Mouse (Mus musculus): Measurements from ENCODE around the gene F830045P16Rik. TPM values are rescaled to one million over a fixed set of nuclear protein-coding genes. Genes with fewer than 3 reads are reported as not detected.

F830045P16Rik gene
- polyA plus RNA-seq, 1 experiment from 2014 or later: not detected

DNA sequence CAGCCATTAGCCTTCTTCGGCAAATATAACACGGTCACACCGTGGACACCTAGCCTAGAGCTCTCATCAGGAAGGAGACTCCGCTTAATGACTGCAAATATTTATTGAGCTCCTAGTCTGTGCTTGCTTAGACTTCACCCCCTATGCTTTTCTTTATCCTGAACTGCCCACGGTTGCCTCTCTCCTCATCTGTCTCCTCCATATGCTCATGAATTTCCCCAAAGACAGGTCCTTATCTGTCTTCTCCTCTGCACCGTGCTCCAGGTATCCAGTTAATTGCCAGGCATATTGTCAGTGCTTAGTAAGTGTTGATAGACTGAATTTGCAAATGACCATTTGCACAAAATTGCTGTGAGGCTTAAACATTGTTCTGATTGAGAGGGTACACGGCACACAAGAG lies 32.7 kb upstream of the F830045P16Rik start:
- Histone ChIP-seq H3K9me3 (no peaks in the 10 kb centered on the region), H3K36me3 (no peaks in the 10 kb centered on the region), H3K4me2 (replicated peaks) (no peak overlapping the region), H3K4me1 (peaks cover 4% of the 10 kb centered on the region), H3K9ac (no peak overlapping the region), H3K27ac (no peak overlapping the region), H3K4me3 (no peak overlapping the region), H3K27me3 (0 out of 2 replicates have a peak, but pooled peaks cover 4% of the 10 kb centered on the region)
- no peak for ATAC-seq (ENCODE audit: insufficient number of reproducible peaks, insufficient read depth, low FRiP score, low TSS enrichment)
- 90% methylated on average over 7 of the region's 7 CpGs for WGBS

DNA sequence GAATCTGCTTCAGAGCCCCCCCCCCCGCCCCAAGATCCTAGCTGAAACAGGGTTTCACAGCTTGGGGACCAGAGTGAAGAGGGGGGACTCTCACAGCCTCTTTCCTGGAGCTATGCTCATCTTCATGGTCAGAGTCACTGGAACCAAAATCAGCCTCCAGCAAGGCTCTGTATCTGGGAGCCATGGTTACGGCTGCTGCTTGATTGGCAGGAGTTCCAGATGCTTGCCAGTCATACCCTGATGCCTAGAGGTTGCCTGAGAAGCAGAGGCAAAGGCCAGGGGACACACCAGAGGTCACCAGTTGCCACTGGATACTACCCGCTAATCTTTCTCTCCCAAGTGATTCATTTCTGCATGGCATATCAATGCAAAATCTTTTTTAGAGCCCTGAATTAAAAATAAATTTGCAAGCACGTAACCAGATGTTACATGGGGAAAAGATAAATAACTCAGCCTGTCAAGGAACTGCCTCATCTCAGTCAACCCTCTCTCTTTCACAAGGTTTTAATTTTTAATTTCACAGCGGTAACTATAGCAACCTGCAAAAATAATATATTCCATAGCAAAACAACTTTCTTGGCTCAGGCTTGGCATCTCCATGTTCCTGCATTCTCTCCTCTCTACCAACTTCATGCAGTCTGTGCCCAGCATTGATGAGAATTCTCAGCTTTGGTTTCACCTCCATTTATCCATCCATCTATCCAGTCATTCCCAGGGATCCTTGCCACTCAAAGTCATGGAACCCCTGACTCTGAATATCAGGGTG lies 27.7 kb upstream of the F830045P16Rik start:
- Histone ChIP-seq H3K27ac (no peak overlapping the region), H3K27me3 (no peaks in the 10 kb centered on the region), H3K4me3 (no peak overlapping the region), H3K36me3 (no peaks in the 10 kb centered on the region), H3K4me2 (replicated peaks) (no peak overlapping the region), H3K4me1 (no peaks in the 10 kb centered on the region), H3K9ac (no peak overlapping the region), H3K9me3 (no peaks in the 10 kb centered on the region)
- whole genome bisulfite sequencing: 65% methylated on average over 5 of the region's 5 CpGs
- ATAC-seq (ENCODE audit: insufficient number of reproducible peaks, insufficient read depth, low FRiP score, low TSS enrichment): no peak

DNA sequence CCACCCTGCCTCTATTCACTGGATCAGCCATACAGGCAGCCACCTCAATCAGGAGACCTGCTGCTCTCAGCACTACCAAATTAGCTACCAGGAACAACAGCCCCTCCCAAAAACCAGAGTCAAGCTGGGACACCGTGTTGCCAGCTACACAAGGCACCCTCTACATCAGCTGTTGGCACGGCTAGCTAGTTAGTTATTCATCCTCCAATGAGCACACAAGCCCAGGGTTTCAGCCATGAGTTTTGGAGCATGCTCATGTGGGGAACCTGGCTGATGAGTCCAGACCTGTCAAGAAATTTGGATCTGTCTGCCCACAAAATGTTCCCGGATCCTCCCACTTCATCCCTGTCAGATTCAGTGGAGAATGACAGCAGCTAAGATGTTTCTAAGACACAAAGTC lies 25.4 kb upstream of the F830045P16Rik start:
- no peaks in the 10 kb centered on the region for H3K27me3 ChIP-seq
- no peak overlapping the region for H3K27ac ChIP-seq
- H3K9me3 ChIP-seq: no peaks in the 10 kb centered on the region
- no peak overlapping the region for H3K4me2 ChIP-seq (replicated peaks)
- no peak for ATAC-seq (ENCODE audit: insufficient number of reproducible peaks, insufficient read depth, low FRiP score, low TSS enrichment)
- no peak overlapping the region for H3K4me3 ChIP-seq
- WGBS: 72% methylated on average over 3 of the region's 3 CpGs
- H3K36me3 ChIP-seq: no peaks in the 10 kb centered on the region
- H3K9ac ChIP-seq: no peak overlapping the region
- 0 out of 2 replicates have a peak, but pooled peaks cover 4% of the 10 kb centered on the region for H3K4me1 ChIP-seq

GRCm38 (mm10) chr2:129558875-129559219 lies 22.4 kb upstream of the F830045P16Rik start:
- H3K27me3 ChIP-seq: no peaks in the 10 kb centered on the region
- H3K4me1 ChIP-seq: 0 out of 2 replicates have a peak, but pooled peaks cover 4% of the 10 kb centered on the region
- no peak for ATAC-seq (ENCODE audit: insufficient number of reproducible peaks, insufficient read depth, low FRiP score, low TSS enrichment)
- H3K36me3 ChIP-seq: no peaks in the 10 kb centered on the region
- H3K4me2 ChIP-seq (replicated peaks): no peak overlapping the region
- H3K4me3 ChIP-seq: no peak overlapping the region
- H3K27ac ChIP-seq: no peak overlapping the region
- no peak overlapping the region for H3K9ac ChIP-seq
- 72% methylated on average over 3 of the region's 3 CpGs for WGBS
- no peaks in the 10 kb centered on the region for H3K9me3 ChIP-seq

DNA sequence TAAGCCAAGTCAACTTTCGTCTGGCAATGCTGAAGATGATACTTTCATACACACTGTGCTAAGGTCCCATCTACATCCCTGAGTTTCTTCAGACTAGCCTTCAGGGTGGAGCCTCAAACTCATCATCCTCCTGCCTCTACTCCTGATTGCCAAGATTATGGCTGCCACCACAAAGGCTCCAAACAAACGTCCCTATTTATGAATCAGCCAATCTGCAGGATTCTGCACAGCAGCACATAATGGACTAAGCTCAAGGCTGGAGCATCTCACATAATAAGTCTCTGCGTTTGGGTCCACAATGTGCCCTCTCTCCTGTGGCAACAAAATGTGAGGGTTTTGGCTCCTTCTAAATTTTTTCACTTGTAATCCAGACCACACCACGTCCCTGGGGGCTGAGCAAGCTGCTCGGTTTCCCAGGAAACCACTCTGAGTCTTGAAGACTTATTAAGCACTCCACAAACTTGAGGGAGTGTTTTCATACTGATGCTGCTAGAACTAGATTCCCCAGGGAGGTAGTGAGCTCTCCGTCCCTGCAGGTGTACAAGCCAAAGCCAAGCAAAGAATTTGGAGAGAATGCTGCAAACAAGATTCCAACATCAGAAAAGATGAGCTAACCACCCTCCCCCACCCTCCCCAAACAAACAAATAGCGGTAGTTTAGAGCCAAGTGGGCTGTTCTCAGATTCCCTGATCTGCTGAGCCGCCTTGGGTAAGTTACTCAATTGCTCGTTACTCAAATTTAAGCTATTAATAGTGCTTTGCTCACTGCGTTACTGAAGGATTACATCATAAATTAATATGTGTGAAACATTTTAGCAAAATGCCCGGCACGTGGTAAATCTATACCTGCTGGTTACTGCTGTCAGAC lies 21.8 kb upstream of the F830045P16Rik start:
- no peaks in the 10 kb centered on the region for H3K36me3 ChIP-seq
- H3K9ac ChIP-seq: no peak overlapping the region
- no peak overlapping the region for H3K27ac ChIP-seq
- H3K4me1 ChIP-seq: 0 out of 2 replicates have a peak, but pooled peaks cover 4% of the 10 kb centered on the region
- H3K9me3 ChIP-seq: no peaks in the 10 kb centered on the region
- WGBS: 56% methylated on average over 12 of the region's 12 CpGs
- H3K4me3 ChIP-seq: no peak overlapping the region
- H3K27me3 ChIP-seq: no peaks in the 10 kb centered on the region
- no peak for ATAC-seq (ENCODE audit: insufficient number of reproducible peaks, insufficient read depth, low FRiP score, low TSS enrichment)
- H3K4me2 ChIP-seq (replicated peaks): no peak overlapping the region

DNA sequence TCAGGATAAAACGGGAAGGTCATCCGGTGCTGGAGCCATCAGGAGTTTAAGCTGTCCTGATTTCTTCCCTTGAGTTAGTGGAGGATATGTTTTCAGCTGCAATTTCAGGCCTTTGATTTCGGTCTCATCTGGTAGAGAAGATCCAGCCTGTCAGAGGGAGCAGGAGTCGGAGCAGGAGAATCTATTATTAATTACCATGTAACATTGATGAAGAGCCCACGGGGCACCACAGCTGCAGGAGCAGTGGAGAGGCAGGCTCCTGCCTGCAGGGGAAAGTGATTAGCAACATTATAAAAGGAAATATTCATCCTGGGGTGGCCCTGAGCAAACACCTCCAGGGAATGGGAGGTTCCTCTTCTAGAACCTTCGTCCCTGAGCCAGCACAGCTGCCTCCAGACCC lies 19.7 kb upstream of the F830045P16Rik start:
- H3K27me3 ChIP-seq: no peaks in the 10 kb centered on the region
- 0 out of 2 replicates have a peak, but pooled peaks cover 4% of the 10 kb centered on the region for H3K4me1 ChIP-seq
- no peak for ATAC-seq (ENCODE audit: insufficient number of reproducible peaks, insufficient read depth, low FRiP score, low TSS enrichment)
- H3K9me3 ChIP-seq: no peaks in the 10 kb centered on the region
- no peak overlapping the region for H3K4me2 ChIP-seq (replicated peaks)
- no peak overlapping the region for H3K9ac ChIP-seq
- no peaks in the 10 kb centered on the region for H3K36me3 ChIP-seq
- H3K27ac ChIP-seq: no peak overlapping the region
- WGBS: 68% methylated on average over 6 of the region's 6 CpGs
- no peak overlapping the region for H3K4me3 ChIP-seq

DNA sequence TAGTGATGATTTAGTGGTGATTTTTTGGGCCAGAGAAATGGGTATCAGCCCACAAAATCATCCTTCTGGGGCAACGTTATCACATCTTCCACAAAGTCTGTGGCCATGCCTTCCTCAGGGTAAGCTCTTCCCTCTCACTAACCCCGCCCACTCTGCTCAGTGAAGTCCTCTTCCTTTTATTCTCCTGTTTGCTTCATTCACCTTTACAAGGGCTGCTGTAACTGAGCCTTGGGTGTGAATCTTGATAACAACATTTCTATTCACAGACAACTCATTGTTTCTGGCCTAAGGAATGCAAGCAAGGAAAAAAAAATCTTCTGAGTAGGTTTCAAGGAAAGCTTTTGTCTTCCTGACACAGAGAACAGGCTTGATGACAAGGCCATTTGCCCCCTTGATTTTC lies 14.4 kb upstream of the F830045P16Rik start:
- no peak for ATAC-seq (ENCODE audit: insufficient number of reproducible peaks, insufficient read depth, low FRiP score, low TSS enrichment)
- no peak overlapping the region for H3K27ac ChIP-seq
- H3K4me1 ChIP-seq: no peaks in the 10 kb centered on the region
- H3K4me2 ChIP-seq (replicated peaks): no peak overlapping the region
- no peak overlapping the region for H3K9ac ChIP-seq
- 51% methylated on average over 2 of the region's 2 CpGs for WGBS
- H3K27me3 ChIP-seq: no peaks in the 10 kb centered on the region
- H3K4me3 ChIP-seq: no peak overlapping the region
- no peaks in the 10 kb centered on the region for H3K36me3 ChIP-seq
- no peaks in the 10 kb centered on the region for H3K9me3 ChIP-seq

GRCm38 (mm10) chr2:129549537-129550135 lies 13.2 kb upstream of the F830045P16Rik start:
- no peaks in the 10 kb centered on the region for H3K36me3 ChIP-seq
- no peak for ATAC-seq (ENCODE audit: insufficient number of reproducible peaks, insufficient read depth, low FRiP score, low TSS enrichment)
- no peaks in the 10 kb centered on the region for H3K27me3 ChIP-seq
- no peaks in the 10 kb centered on the region for H3K9me3 ChIP-seq
- no peak overlapping the region for H3K4me3 ChIP-seq
- no peak overlapping the region for H3K27ac ChIP-seq
- WGBS: 68% methylated on average over 9 of the region's 9 CpGs
- no peak overlapping the region for H3K9ac ChIP-seq
- no peak overlapping the region for H3K4me2 ChIP-seq (replicated peaks)
- no peaks in the 10 kb centered on the region for H3K4me1 ChIP-seq

DNA sequence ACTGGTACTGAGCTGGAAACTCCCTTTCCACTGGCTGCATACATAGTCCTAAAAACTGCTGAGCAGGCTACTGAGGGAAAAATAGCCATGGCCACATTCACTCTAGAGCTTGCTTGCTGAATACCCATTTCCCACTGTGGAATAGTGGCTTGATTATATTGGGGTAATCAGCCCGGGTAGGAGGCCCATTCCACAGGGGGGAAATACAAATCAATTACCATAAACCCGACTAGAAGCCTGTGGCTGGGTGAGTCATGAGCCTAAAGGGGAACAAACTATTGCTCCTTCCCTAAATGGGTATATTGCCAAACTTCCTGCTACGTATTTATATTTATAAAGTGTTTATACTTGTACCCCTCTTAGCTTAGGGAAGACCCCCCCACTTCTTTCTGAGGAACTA lies 10.4 kb upstream of the F830045P16Rik start:
- H3K9me3 ChIP-seq: no peaks in the 10 kb centered on the region
- H3K9ac ChIP-seq: no peak overlapping the region
- ATAC-seq (ENCODE audit: insufficient number of reproducible peaks, insufficient read depth, low FRiP score, low TSS enrichment): no peak
- 68% methylated on average over 3 of the region's 3 CpGs for whole genome bisulfite sequencing
- no peaks in the 10 kb centered on the region for H3K27me3 ChIP-seq
- no peak overlapping the region for H3K27ac ChIP-seq
- no peaks in the 10 kb centered on the region for H3K4me1 ChIP-seq
- no peak overlapping the region for H3K4me3 ChIP-seq
- H3K4me2 ChIP-seq (replicated peaks): no peak overlapping the region
- no peaks in the 10 kb centered on the region for H3K36me3 ChIP-seq

DNA sequence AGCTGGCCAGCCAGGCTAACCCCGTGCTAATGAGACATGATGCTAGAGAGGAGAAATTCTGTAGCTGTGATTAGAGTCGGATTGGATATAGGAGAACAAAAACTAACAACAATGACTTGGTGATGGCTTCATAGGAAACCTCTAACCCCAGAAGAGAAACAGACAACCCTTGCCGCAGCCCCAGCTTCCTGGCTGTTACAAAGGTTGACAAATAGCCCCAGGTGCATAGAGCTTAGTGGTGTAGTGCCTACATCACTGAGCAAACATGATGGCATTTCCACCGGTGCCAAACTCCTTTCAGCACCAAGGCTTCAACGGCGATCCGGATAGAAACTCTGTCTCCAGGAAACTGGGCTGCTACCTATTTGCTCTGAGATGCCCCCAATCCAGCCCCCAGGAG lies 9.2 kb upstream of the F830045P16Rik start:
- H3K27ac ChIP-seq: no peak overlapping the region
- H3K4me2 ChIP-seq (replicated peaks): no peak overlapping the region
- H3K9ac ChIP-seq: no peak overlapping the region
- no peak overlapping the region for H3K4me3 ChIP-seq
- no peak for ATAC-seq (ENCODE audit: insufficient number of reproducible peaks, insufficient read depth, low FRiP score, low TSS enrichment)
- H3K36me3 ChIP-seq: no peaks in the 10 kb centered on the region
- H3K9me3 ChIP-seq: no peaks in the 10 kb centered on the region
- WGBS: 83% methylated on average over 7 of the region's 7 CpGs
- H3K27me3 ChIP-seq: no peaks in the 10 kb centered on the region
- no peaks in the 10 kb centered on the region for H3K4me1 ChIP-seq

- Histone ChIP-seq H3K36me3 (no peaks in the 10 kb centered on the region), H3K4me3 (no peak overlapping the region), H3K27ac (no peak overlapping the region), H3K4me1 (no peaks in the 10 kb centered on the region), H3K9ac (no peak overlapping the region), H3K9me3 (no peaks in the 10 kb centered on the region), H3K27me3 (no peaks in the 10 kb centered on the region), H3K4me2 (replicated peaks) (no peak overlapping the region)
- WGBS: 77% methylated on average over 3 of the region's 3 CpGs
- ATAC-seq (ENCODE audit: insufficient number of reproducible peaks, insufficient read depth, low FRiP score, low TSS enrichment): no peak
These were observed 8.5 kb upstream of the F830045P16Rik start for GRCm38 (mm10) chr2:129544919-129545318.

DNA sequence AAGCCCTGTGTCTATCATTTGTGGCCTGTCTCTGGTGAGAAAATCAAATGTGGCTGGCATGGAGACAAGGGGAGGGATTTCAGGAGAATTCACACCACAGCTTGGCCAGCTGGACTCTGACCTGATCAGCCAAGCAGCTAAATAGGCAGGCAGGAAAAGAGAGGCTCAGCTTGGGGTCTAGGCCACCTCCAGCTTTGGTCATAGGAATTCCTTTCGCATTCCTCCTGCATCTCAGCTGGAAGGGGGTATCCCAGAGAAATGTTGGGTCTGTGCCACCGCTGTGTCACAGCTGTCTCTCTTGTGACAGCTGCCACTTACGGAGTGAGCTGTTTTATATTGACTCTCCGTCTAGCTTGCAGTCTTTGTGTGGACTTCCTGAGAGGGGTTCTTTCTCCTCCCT lies 8.0 kb upstream of the F830045P16Rik start:
- H3K9ac ChIP-seq: no peak overlapping the region
- H3K4me3 ChIP-seq: no peak overlapping the region
- no peaks in the 10 kb centered on the region for H3K9me3 ChIP-seq
- 45% methylated on average over 4 of the region's 4 CpGs for WGBS
- no peak for ATAC-seq (ENCODE audit: insufficient number of reproducible peaks, insufficient read depth, low FRiP score, low TSS enrichment)
- H3K4me2 ChIP-seq (replicated peaks): no peak overlapping the region
- no peak overlapping the region for H3K27ac ChIP-seq
- no peaks in the 10 kb centered on the region for H3K36me3 ChIP-seq
- no peaks in the 10 kb centered on the region for H3K4me1 ChIP-seq
- H3K27me3 ChIP-seq: no peaks in the 10 kb centered on the region
